Mouse (Mus musculus) kidney, adult 8-10 months (tissue): ENCODE measurements around the gene Hoxd3.

Experiments
- DNase-seq, 2 experiments: peaks; one replicate each; pipeline ENCODE4 v3.0.0; 2022

Hoxd3 gene

DNA sequence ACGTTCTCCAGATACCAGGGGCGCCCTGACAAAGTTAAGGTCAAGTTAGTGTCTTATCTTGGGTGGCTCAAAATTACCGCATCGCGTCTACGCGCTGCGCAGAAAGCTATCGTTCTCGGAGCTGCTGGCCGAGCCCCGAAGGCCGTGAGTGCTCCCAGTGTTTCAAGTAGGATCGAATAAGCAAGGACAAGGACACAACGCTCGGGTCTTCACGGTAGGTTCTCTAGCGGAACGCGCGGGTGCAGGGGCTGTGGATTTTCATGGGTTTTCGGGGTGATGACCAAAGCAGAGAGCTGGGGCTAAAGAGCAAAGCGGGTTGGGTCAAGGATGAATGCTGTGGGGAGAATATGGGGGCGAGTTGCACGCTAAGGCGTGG is 32.1 kb upstream of the Hoxd3 start:
- DNase-seq, result no peak

DNA sequence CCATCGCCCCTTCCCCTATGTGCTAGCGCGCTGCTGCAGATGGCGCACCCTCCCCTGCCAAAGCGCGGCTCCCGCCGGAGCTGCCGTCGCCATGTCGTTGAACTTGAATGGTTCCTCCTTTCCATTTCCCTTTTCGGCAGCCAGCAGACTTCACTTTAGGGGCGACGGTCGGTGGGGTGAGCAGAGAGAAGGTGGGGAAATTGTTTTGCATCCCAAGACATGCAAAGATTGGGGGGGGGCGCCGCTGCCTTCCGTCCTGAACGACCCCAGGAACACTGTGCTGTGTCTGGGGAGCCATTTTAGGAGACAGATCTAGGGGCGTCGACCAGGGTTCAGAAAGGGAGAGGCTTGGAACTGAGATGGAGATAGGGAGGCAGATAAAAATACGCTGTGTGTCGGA is 31.7 kb upstream of the Hoxd3 start:
- no peak for DNase-seq

DNA sequence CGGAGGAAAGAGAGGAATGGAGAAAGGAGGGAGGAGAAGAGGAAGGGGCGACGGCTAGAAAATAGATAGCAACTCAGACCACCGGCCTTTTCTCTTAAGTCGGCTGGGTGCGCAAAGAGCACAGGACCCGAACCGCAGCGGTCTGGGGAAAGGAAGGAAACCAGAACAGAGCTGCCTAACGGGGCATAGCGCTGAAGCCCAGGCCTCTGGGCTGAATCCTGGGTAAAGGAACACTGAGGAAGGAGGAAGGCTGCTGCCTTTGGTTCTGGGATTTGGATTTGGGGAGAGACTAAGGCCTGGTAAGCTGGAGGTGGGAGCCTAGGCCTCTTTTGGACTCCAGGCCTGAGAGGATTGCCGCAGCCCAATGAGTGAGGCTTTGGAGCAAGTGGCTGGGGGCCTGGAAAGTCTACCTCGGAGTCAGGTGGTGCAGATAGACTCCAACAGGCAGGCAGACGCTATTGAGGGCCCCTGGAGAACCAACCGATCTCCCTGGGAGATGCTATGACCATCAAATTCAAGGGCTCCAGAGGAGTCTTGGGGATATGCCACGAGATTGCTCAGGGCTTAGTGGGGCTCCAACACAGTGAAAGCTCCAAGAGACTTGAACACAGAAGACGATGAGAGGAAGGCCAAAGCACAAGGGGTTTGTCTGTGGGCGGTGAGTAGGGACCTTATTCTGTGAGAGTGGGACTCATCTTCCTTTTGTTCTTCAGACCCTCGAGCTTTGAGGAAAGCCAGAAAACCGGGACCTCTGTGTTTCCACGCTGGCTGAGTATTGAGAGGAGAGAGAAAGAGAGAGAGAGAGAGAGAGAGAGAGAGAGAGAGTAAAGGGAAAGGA is 30.9 kb upstream of the Hoxd3 start:
- no peak for DNase-seq

DNA sequence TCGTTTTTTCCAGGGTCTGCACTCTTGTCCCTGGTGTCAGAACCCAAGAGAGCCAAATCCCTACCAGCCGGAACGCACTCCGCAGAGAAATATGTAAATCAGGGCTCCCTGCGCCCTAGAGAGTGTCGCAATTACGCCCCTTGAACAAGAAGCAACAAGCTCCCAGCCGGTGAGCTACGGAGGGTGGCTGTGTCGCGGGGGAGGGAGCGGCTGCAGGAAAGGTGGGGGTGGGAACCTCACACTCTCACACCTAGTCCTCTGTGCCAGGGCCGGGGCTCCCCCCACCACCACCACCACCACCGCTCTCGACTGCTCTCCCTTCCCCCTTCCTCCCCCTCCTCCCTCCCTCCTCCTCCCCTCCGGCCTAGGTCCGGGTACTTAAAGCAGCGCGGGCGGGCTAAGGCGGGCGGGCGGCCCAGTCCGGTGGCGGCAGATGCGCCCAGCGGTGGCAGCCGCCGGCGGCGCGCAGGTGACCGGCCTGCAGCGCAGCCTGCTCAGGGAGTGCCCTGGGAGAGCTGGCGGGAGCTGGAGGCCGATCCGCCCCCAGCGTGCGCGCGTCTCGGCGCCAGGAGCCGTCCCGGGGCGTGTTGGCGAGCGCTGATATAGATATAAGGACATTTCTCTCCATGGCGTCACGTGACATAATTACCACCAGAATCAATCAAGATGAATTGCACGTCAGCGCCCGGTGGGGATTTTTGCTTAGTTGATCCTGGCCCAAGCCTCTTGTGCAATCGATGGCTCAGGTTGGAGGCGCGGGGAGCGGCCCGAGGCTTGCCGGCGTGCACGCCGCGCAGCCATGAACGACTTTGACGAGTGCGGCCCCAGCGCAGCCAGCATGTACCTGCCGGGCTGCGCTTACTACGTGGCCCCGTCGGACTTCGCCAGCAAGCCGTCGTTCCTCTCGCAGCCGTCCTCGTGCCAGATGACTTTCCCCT is 29.9 kb upstream of the Hoxd3 start:
- DNase-seq, result no peak

DNA sequence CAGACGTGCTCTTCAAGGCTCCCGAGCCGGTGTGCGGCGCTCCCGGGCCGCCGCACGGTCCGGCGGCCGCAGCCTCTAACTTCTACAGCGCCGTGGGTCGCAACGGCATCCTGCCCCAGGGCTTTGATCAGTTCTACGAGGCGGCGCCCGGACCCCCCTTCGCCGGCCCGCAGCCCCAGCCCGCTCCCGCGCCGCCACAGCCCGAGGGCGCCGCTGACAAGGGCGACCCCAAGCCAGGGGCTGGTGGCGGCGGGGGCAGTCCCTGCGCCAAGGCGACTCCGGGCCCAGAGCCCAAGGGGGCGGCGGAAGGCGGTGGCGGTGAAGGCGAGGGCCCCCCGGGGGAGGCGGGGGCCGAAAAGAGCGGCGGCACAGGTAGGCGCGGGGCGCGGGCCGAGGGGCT is 28.9 kb upstream of the Hoxd3 start:
- DNase-seq, result no peak

DNA sequence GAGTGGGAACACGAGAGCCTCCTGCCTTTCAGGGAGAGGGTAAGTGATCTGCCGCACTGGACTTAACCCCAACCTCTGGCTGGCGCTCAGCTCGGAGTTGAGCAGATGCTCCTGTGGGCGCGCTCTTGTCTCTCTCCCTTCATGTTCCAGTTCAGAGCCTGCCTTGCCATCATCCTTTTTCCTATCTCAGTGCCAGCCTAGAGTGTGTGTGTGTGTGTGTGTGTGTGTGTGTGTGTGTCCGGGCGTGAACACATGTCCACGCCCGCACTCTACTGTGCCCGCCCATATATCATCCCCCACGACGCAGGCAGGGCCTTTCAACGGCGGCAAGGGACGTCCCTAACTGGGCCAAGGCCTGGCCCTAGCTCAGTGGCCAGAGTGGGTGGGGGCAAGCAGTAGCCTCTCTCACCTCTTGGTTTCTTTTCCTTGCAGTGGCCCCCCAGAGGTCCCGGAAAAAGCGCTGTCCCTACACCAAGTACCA is 28.2 kb upstream of the Hoxd3 start:
- DNase-seq, result no peak

DNA sequence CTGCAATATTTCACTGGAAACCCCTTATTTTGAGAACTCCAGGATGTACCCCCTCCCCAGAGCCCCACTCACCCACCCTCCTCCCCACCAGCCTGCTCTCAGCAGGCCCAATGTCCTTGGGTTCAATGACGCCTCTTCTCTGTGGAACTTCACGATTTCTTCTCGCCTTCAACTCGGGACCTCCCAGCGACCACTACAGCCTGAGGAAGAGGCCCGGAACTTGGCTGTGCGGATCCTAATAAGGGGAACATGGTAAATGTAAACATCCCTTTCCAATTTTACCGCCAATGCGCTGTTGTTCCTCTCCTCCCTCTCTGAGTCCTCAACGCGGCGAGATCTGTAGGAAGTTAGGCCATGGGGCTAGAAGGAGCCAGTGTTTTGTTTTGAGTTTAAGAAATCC is 27.6 kb upstream of the Hoxd3 start:
- DNase-seq, result no peak

DNA sequence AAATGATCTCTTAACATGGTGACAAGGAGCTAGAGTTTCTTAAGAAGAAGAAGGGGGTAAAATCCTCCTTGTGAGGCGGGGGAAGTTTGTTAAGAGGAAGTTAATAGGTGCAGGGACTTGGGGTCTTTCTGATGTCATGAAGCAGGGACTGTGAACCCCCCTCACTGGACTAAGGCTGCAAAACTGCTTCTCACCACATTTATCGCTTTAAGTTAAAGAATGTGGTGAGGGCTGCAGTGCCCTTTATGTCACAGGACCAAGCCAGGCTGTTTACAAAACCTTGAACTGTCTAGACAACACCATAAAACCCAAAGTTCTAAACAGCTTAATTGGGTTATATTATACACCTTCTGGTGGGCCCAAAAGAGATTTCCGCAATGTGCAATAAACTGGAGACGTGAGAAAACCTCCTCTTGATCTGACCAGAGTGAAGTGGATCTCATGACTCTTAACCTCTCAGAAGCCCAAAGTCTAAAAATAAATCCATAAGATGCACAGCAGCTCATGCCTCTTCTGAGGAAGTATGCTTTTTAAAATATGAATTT is 26.6 kb upstream of the Hoxd3 start:
- DNase-seq, result no peak

DNA sequence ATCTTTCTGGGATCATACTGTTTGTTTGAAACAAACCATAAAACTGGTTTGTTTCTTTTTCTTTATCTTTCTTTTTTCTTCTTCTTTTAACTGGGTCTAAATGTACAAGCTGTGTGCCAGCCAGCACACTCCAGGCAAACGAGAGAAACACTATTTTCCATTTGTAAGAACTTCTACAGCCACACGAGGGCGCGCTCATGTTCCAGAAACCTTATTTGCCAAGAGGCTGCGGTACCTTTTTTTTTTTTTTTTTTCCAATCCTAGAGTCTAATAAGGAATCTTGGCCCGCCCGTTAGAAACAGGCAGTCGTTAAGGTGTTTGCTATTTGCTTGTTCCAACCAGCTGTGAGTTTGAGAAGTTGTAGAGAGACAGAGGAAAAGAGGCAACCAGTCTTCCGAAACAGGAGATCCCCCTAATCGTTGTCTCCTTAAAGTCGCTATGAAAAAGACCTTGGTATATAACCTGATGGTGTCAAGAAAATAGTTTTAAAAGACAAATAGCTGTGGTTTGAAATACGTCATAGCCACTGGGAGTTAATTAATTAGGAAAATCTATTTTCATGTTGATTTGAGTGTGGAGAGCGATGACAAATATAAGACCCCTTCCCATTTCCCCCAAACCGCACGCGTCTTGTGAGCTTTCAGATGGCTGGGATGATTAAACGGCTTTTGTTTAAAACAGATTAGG is 25.3 kb upstream of the Hoxd3 start:
- DNase-seq, result peak; percentile 80 to 87

DNA sequence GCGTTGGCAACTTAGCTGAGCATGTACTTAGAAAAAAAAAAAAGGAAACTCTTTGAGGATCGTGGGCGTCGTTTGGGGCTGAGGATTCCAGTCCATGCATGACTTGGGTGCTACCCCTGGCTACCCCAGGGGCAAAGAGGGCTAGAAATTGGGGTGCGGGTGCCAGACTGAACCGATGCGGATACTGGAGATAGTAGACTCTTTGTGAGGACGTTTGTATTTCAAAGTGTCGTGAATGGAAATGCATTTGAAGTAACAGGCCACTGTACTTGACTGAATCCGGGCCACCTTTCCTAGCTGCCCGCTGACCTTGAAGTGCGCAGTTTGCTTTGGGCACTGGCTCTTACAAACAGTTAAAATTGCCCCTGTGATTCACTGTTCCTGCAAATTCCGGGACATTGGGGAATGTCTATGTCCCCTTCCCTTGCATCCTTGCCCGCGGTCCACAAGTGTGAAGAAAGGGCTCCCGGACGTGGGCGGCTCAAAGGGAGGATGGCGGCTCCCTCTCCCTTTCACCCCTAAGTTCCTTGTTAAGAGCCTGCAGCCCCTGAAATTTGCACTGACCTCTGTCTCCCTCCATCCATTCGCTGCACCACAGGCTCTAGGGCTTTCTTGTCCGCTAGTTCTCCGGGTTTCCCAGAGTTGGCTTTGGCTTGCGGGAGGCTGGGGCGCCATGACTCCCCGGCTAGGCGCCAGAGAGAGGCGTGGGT is 24.6 kb upstream of the Hoxd3 start:
- DNase-seq, result no peak

DNA sequence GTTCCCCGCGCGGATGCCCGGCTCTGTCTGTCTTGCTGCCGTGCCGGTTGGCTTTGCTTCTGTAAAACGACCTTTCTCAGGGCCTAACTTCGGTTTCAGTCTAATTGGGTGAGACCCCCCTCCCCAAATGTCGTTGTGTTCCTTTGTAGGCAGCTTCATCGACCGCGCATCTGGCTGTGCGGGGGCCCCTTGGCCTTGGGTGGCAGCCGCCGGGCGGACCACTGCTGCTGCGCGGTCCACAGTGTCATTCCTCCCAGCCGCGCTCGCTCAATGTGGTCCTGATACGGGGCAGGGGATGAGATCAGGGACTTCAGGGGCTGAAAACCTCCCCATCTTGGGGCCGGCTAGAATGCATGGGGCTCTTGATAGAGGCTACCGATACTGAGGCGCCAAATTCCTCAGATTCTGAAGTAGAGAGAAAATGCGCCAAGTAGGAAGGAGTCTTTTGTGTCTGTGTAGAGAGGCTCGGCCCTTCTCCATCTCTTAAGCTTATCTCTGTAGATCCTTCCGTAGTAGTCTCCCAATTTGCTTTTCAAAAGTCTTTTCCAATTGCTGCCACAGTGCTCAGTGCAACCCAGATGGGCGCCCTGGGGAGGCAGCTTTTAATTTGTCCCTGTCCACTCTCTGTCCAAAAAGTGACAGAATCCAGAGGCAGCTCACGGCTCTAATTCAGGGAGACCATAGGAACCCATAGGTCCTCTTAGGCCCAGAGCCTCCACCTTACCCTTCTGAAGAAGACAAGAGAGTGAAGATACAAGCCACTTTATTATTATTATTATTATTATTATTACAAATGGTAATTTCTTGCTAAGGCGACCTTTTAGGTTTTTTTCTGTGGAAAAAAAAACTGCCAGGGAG is 23.8 kb upstream of the Hoxd3 start:
- DNase-seq, result no peak

DNA sequence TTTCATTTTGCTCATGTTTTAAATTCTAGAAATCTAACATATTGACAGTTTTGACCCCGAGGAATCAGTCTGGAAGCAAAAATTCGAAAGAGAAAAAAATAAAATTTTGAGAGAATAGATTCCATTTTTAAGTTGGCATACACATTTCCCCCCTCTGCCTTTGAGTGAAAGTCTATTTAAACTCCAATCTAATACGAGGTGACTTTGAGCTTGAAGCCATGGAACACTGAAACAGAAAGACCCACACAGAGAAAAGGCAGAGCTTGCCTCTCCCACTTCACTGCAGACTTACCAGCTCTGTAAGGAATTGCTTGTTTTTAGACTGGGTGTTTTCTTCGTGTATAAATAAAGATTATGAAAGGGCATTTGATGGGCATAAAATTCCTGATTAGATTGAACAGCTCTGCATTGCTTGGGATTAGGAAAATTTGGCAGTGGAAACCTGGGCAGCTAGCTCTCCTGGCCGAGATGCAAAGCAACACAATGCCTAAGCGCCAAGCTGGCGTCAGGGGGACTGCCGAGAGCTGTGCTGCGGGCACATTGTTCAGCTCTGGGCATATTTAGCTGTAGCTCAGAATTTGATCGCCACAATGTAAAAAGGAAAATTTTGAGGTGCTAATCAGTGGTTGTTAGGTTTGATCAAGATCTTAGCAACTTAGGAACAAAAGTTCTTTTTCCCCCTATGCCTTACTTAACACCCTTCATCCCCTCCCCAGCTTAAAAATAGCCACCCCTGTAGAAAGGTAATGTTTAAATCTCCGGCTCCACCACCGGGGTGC is 22.7 kb upstream of the Hoxd3 start:
- no peak for DNase-seq

DNA sequence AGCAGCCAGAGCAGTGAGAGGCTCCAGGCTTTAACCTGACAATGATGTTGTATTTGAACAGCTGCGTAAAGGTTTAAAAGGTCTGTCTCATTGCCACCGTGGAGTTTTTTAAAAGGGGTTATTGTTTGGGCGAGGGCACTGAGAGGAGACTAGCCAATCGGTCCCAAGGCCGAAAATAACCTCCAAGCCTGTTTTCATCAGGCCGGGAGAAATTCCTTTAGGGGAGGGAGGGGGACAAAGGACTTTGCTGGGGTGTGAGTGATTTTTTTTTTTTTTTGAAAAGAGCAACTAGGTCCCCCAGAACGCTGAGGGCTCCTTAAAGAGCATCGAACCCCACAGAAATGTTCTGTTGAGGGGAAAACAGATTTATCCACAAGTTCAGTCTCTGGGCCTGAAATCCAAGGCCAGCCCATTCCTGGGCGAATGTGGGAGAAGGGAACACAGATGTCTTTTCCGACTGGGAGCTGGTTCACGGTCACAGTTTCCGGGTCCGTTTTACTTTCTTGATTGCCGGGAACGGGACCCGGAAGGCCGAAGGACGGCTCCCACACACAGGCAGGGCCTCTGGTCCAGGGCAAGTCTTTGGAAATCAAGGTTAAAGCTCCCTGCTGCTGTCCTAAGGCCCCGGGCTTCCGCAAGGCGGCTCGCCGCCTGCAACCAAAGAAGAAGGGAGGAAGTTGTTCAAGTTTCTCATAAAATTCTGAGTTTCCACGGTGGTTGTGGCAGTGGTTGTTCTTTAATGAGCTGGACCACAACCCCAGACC is 22.0 kb upstream of the Hoxd3 start:
- peak in 1 of 2 experiments; percentile 27 for DNase-seq

DNA sequence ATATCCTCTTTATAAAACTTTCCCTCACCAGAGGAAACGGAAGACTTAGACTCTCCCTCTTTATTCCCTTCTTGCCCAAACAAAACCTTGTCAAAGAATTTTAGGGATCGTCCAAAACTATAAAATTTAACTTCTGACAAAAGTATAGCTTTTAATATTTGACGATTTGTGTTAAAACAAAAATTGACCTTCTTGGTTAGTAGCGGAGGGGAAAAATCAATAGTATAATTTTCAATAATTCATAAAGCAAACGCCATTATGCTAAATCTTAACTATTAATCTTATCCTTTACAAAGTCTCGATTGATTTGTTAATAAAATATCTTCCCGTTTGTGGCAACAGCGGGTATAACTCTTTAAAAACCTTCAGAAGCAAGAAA is 21.4 kb upstream of the Hoxd3 start:
- no peak for DNase-seq

DNA sequence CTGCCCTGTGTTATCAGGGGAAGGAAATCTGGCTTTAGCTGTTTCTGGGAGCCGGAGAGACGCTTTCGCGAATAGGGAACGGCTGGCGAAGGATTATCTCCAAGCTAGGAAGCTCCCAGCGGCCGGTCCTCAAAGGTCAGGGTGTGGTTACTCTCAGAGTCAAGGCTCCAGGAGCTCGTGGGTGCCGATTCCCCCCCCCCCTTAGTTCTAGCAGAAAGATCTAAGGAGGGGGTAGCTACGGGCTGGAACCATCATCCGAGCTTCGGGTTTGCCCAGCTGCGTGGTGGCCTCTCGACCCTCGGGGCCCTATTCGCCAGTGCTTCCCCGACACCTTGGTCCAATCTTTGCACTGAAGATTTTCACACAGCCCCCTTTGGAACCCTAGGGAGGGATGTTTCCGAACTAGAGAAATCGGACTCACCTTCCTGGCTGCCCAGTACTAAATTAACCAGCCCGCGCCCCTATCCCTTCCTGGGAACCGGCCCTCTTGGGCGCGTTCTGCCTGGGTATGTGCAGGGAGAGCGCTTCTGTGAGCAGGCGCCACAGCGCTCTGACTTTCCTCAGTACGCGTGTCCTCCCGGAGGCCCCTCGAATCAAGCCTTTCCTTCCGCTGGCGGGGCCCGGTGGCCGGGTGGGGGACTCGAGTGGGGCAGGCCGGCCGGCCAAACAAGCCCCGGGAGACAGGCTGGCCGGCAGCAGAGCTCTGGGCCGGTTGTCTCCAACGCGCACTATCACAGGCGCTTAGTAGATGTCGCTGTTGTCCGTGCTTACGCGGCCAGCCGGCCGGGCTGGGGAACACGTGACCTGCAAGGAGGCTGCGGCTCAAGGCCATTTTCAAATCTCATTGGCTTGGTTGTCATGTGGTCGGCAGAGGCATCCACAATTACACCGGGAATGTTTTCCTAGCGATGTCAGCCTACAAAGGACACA is 20.4 kb upstream of the Hoxd3 start, which contains the start of gene Hoxd10:
Hoxd10 (plus strand) TSS at position 903 of the 930 bp plus-strand sequence.
- peak; percentile 88 to 92 for DNase-seq

DNA sequence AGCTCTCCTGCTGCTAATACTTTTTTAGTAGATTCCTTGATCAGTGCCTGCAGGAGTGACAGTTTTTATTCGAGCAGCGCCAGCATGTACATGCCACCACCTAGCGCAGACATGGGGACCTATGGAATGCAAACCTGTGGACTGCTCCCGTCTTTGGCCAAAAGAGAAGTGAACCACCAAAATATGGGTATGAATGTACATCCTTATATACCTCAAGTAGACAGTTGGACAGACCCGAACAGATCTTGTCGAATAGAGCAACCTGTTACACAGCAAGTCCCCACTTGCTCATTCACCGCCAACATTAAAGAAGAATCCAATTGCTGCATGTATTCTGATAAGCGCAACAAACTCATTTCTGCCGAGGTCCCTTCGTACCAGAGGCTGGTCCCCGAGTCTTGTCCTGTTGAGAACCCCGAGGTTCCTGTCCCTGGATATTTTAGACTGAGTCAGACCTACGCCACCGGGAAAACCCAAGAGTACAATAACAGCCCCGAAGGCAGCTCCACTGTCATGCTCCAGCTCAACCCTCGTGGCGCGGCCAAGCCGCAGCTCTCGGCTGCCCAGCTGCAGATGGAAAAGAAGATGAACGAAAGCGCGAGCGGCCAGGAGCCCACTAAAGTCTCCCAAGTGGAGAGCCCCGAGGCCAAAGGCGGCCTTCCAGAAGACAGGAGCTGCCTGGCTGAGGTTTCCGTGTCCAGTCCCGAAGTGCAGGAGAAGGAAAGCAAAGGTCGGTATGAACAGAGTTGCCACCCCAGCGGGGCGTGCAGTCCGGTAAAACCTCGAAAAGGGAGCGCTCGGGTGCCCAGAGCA is 19.5 kb upstream of the Hoxd3 start:
- peak in 1 of 2 experiments; percentile 30 for DNase-seq

DNA sequence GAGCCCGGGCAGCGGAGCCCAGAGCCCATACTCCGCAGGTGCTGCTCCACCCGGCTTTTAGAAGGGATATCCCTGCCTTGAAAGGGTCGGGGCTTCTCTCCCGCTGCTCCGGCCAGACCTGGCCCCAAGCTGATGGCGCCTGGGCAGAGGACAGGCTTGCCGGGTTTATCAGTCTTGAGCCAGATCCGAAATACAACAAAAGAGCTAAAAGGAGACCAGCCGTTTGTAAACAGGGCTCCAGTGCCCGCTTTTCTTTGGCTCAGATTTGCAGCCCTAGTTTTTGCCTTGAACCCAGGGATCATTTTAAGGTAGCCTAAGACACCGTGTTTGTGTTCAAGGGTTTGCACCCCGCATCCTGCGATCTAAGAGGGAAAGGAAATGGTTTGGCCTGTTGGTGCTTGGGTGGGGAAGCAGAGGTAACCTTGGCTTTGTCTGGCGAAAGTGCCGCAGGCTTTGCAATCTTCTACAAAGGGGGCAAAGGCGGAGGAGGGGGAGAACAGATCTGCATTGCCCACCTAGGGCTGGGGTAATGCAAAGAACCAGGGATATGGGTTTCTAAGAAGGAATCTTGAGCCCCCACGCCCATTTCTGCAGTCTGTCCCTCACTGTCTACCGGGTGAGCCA is 18.8 kb upstream of the Hoxd3 start:
- DNase-seq, result no peak
